Mouse (Mus musculus): ENCODE data around the gene Naxe. TPM values are rescaled to one million over a fixed set of nuclear protein-coding genes. Genes with fewer than 3 reads are reported as not detected.

Naxe gene
- polyA plus RNA-seq, 1 experiment from 2014 or later: 106 TPM

DNA sequence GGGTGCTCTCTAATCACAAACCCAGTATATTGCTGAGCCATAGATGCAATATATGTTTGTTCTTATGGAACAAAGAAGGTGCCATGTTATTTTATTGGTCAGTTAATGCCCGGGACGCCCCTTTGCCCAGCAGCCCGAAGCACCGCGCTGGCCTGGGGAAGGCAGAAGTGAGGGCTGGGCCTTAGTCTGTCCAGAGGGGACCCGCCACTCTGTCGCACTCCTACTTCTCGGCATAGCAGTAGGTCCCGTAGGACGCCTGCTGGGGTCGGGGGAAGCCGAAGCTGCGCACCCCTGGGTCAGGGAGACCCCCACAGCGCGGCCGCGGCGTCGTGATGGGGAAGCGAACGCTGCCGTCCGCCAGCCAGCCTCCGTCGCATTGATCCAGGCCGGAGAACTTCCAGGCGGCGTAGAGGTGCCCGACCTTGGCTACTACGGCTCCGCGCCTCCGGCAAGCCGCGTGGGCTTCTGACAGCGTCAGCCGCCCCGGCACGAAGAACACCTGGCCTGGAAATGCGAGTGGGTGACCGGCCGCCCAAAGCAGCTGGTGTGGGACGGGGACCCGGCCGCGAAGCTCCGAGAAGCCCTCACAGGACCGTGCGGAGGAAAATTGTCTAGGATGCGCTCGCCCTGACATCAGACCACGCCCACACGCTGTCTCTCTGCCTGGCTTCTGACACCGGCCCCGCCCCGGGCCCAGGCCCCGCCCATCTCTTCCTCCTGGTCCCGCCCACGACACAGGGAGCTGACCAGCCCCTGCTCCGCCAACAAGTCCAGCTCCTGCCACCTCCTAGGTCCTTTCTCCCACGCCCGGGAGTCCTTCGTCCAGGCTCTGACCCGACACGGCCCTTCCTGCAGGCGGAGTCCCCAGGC, 35.7 kb downstream of the Naxe start:
- no peak overlapping the region for H3K27ac ChIP-seq (ENCODE audit: low read depth, low read length)
- 2% methylated on average over 66 of the region's 66 CpGs for WGBS
- ATAC-seq (replicated peaks; ENCODE audit: low FRiP score): peak; percentile 85

DNA sequence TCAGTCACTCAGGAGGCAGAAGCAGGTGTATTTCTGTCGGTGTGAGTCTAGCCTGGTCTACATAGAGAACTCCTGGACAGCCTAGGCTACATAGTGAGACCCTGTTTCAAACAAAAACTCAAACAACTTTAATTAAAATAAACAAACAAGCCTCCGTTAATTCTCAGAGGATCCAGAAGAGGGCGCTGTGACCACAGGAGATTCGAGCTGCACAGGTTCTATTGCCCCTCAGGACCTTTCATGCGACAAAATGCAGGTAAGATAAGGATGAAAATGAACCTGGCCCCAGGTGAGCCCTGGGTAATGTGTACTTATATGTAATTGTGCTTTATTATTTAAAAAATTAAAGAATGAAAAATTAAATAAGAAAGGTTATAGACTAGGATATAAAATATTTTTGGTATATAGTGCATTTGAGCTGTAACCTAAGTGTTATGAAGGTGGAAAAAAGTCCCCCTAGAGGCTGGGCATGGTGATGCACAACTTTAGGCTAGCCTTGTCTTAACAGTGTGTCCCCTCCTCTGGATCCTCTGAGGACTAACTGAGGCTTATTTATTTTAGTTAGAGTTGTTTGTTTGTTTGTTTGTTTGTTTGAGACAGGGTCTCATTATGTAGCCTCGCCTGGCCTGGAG, 47.5 kb downstream of the Naxe start:
- no peak for DNase-seq (ENCODE audit: low spot score)

More for the DNA sequence above, 35.7 kb downstream of the Naxe start:
- peak overlapping the region; percentile 52 for H3K4me3 ChIP-seq (ENCODE audit: low read depth, low read length)
- DNase-seq (ENCODE audit: low spot score): peak; percentile 92
- H3K4me2 ChIP-seq: peak overlapping the region; percentile 98
- no peaks in the 10 kb centered on the region for H3K36me3 ChIP-seq (ENCODE audit: control insufficient read depth, insufficient read depth, low read length)
- H3K27me3 ChIP-seq (replicated peaks; ENCODE audit: control insufficient read depth, insufficient read depth, low read length): peaks cover 70% of the 10 kb centered on the region
- peak overlapping the region; percentile 26; the same call in 1 of the 2 replicates for H3K9ac ChIP-seq (ENCODE audit: low read depth, low read length)
- no peaks in the 10 kb centered on the region for H3K9me3 ChIP-seq (ENCODE audit: control insufficient read depth, low read length)
- H3K4me1 ChIP-seq (replicated peaks; ENCODE audit: control insufficient read depth, insufficient read depth, low read length): peaks cover 11% of the 10 kb centered on the region

More for the DNA sequence above, 47.5 kb downstream of the Naxe start:
- no peak overlapping the region for H3K9ac ChIP-seq (ENCODE audit: low read depth, low read length)
- no peak overlapping the region for H3K4me2 ChIP-seq
- no peak overlapping the region for H3K4me3 ChIP-seq (ENCODE audit: low read depth, low read length)
- H3K4me1 ChIP-seq (replicated peaks; ENCODE audit: control insufficient read depth, insufficient read depth, low read length): no peaks in the 10 kb centered on the region
- 10% methylated on average over 6 of the region's 6 CpGs for WGBS
- ATAC-seq (replicated peaks; ENCODE audit: low FRiP score): no peak
- H3K9me3 ChIP-seq (ENCODE audit: control insufficient read depth, low read length): no peaks in the 10 kb centered on the region; the same call in 1 of the 2 replicates
- peaks cover 8% of the 10 kb centered on the region for H3K27me3 ChIP-seq (replicated peaks; ENCODE audit: control insufficient read depth, insufficient read depth, low read length)
- no peak overlapping the region for H3K27ac ChIP-seq (ENCODE audit: low read depth, low read length)
- H3K36me3 ChIP-seq (ENCODE audit: control insufficient read depth, insufficient read depth, low read length): no peaks in the 10 kb centered on the region

Other genes with a start within 250 kb of the Naxe start
- 15.5 and 18.4 TPM in 2 replicates for gene Pear1, start 234.2 kb downstream of the Naxe start, polyA plus RNA-seq (2014; fragmentation: Nextera tagmentation; extraction: Ambion mirVana)
- gene Sh2d2a, start 211.7 kb downstream of the Naxe start, polyA plus RNA-seq (2014; fragmentation: Nextera tagmentation; extraction: Ambion mirVana): 0.13 and 0.15 TPM in 2 replicates
- gene Prcc, start 172.9 kb downstream of the Naxe start, polyA plus RNA-seq (2014; fragmentation: Nextera tagmentation; extraction: Ambion mirVana): 15.4 and 15.6 TPM in 2 replicates
- 520 and 526 TPM in 2 replicates for gene Hdgf, start 152.2 kb downstream of the Naxe start, polyA plus RNA-seq (2014; fragmentation: Nextera tagmentation; extraction: Ambion mirVana)
- gene Mrpl24, start 139.0 kb downstream of the Naxe start, polyA plus RNA-seq (2014; fragmentation: Nextera tagmentation; extraction: Ambion mirVana): 95.7 and 97.5 TPM in 2 replicates
- 66.9 and 68.1 TPM in 2 replicates for gene Isg20l2, start 128.2 kb downstream of the Naxe start, polyA plus RNA-seq (2014; fragmentation: Nextera tagmentation; extraction: Ambion mirVana)
- 17.5 and 18.8 TPM in 2 replicates for gene Rrnad1, start 127.8 kb downstream of the Naxe start, polyA plus RNA-seq (2014; fragmentation: Nextera tagmentation; extraction: Ambion mirVana)
- 24.9 and 29.9 TPM in 2 replicates for gene Crabp2, start 109.8 kb downstream of the Naxe start, polyA plus RNA-seq (2014; fragmentation: Nextera tagmentation; extraction: Ambion mirVana)
- gene Nes, start 87.4 kb downstream of the Naxe start, polyA plus RNA-seq (2014; fragmentation: Nextera tagmentation; extraction: Ambion mirVana): 4.9 and 5.8 TPM in 2 replicates
- gene Bcan, start 58.3 kb downstream of the Naxe start, polyA plus RNA-seq (2014; fragmentation: Nextera tagmentation; extraction: Ambion mirVana): 0.08 TPM in 1 of 2 replicates, not detected in the other
- not detected in 2 replicates for gene Hapln2, start 30.9 kb downstream of the Naxe start, polyA plus RNA-seq (2014; fragmentation: Nextera tagmentation; extraction: Ambion mirVana)
- gene Gpatch4, start 15.4 kb downstream of the Naxe start, polyA plus RNA-seq (2014; fragmentation: Nextera tagmentation; extraction: Ambion mirVana): 60.6 and 60.7 TPM in 2 replicates
- not detected in 2 replicates for gene Ttc24, start 19.8 kb upstream of the Naxe start, polyA plus RNA-seq (2014; fragmentation: Nextera tagmentation; extraction: Ambion mirVana)
- gene Iqgap3, start 23.5 kb upstream of the Naxe start, polyA plus RNA-seq (2014; fragmentation: Nextera tagmentation; extraction: Ambion mirVana): 16.8 and 19.1 TPM in 2 replicates
- 27.6 and 28.0 TPM in 2 replicates for gene Mef2d, start 83.9 kb upstream of the Naxe start, polyA plus RNA-seq (2014; fragmentation: Nextera tagmentation; extraction: Ambion mirVana)
- gene Rhbg, start 196.2 kb upstream of the Naxe start, polyA plus RNA-seq (2014; fragmentation: Nextera tagmentation; extraction: Ambion mirVana): 16.3 and 19.5 TPM in 2 replicates
- gene Gm38392, start 228.7 kb upstream of the Naxe start, polyA plus RNA-seq (2014; fragmentation: Nextera tagmentation; extraction: Ambion mirVana): 0.31 and 1.4 TPM in 2 replicates
- gene Tsacc, start 238.5 kb upstream of the Naxe start, polyA plus RNA-seq (2014; fragmentation: Nextera tagmentation; extraction: Ambion mirVana): 14.0 and 17.7 TPM in 2 replicates
- gene Cct3, start 238.6 kb upstream of the Naxe start, polyA plus RNA-seq (2014; fragmentation: Nextera tagmentation; extraction: Ambion mirVana): 694 and 747 TPM in 2 replicates

Data from liver, embryonic 11.5 days (tissue).